Mouse (Mus musculus): ENCODE data around the gene Mlxipl.

DNA sequence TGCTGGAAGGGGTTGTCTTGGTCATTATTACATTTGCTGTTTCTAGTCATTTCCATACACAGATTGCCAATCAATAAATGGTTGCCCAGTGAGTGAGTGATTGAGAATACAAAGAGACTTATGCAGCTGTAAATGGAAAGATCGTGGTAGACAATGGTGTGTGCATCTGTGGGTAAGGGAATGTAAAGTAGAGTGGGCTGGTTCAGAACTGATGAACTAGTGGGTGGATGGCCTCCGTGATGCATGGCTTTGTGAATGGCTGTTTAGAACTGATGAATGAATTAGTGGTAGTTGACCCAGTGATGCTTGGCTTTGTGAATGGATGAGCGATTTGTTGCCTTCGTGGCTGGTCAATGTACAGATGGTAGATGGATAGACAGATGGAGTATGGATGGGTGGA lies 40.1 kb downstream of the Mlxipl start:
- no peak for TF ChIP-seq CTCF (IDR thresholded peaks at IDR 0.05; ENCODE audit: low read depth, low read length)
- no peak for TF ChIP-seq POLR2A (IDR thresholded peaks at IDR 0.05; ENCODE audit: extremely low read depth, insufficient read depth, low read length)

Data from liver, adult 2 months (tissue).